Mouse (Mus musculus) thymus, postnatal 14 days (tissue): ENCODE results near the gene Atp5s.
A peak's percentile ranks its signal among the peaks of the same experiment; 100 is the strongest.

ENCODE experiments used
- DNase-seq: peaks from one replicate; pipeline ENCODE4 v3.0.0; 2021

Gene Atp5s

DNA sequence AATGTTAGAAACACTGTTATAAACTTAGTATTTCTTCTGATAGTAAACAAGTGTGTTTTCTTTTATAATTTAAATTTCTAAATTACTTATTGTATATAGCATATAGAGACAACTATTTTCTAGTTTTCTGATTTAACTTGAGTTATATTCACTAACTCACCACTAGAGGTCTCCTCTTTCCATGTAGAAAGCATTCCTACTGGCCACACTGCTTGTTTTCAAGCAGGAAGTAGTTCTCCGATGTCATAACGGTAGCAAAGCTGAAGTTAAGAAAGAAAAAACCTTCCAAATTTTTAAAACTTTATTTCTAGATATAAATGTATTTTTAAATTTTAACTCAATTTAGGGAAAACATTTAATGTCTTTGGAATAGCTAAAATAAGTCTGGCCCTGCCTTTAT is 8.8 kb downstream of the Atp5s start:
- DNase-seq: peak; percentile 16

DNA sequence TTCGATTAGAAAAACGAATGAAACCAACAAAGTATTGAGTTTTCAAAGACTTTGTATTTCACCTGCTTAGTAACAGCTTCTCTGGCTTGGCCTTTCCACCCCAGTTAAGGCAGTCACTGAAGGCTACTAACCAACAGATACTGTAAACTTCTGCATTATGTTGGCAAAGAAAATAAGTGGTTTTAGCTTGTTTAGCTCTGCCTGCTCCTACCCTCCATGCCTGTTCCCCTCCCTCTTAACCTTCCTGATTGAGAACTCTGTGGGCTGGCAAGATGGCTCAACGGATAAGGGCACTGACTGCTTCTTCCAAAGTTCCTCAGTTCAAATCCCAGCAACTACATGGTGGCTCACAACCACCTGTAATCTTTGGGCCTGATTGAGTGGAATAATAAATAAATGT is 9.2 kb downstream of the Atp5s start:
- DNase-seq: no peak

DNA sequence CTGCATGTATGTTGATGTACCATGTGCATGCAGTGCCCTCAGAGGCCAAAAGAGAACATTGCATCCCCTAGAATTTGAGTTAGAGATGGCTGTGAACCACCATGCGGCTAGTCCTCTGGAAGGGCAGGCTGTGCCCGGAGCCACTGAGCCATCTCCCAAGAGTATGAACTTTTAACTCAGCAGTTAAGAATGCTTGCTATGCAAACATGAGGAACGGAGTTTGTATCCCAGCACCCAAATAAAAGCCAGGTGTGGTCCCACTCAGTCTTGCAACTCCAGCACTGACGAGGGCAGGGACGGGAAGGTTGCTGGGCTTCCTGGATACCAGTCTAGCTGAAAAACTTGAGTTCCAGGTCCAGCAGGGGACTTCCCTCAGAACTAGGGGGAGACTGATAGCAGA is 17.2 kb downstream of the Atp5s start:
- DNase-seq: no peak

DNA sequence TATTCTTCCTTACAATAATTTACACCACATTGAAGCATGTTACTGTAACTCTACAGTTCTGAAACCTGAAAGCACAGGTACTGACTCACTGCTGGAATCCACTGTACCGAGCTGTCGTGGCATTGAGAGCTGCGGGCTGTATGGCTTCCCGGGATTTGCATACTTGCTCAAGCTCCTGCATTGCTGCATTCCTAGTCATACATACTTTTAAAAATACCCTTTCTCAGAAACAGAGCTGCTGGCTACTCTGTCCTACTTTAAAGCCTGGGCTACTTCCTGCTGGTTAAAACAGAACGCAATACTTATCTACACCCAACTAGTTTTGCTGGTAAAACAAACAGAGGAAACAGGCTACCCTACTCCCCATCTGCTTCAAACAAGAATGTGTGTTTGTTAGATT is 19.4 kb downstream of the Atp5s start:
- DNase-seq: no peak

DNA sequence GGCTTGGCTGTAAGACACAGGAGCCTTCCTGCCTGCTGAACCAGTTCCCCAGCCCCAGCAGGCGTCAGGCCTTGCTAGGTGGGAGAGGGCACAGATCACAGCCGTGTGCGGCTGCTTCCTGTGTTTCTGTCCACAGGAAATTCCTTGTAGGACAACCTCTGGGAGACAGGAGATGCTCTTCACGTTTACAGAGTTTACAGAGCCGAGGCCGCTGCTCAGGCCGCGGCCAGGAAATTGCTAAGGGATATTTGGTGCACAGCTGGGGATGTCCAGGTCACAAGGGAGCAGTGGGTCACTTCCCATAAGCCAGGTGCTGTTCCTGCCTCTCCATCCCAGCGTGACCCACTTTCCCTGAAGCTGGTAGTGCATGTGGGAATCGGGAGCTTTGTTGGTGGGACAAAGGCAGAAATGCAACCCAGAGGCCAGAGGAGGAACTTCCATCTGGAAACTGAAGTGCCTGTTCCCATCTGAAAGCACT is 27.2 kb downstream of the Atp5s start:
- DNase-seq: no peak

DNA sequence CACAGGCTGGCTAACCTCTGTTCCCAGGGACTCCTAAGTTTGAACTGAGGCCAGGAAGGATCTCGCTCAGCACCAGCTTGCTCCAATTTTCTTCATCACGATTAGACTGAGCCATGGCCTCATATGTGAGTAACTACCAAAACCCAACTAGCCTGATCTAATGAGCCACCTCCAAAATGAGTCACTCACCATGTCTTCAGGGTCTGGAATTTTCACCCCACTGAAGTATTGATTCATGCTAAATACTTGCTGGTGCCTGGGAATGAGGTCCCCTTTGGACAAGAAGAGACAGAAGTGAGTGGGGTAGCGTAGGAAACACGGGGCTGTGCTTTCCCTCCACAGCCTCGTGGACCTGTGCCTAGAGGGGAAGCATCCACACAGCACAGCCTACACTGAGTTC is 29.2 kb downstream of the Atp5s start:
- DNase-seq: no peak

DNA sequence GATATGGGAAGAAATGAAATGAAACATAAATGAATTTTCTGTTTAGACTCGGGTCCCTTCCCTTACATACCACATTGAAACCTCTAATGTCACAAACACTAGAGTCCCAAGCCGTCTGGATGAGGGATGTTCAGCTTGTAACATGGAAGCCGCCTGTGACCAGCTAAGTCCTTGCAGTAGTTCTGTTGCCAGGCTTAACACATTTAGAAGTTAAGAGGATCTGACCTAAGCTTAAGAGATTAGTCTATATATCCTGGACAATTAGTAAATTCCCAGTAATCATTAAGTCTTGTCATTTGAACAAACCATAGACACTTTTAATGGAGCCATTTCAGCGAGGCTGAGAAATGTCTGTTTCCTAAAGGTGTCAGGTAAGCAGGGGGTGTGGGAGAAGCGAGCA is 31.3 kb downstream of the Atp5s start:
- no peak for DNase-seq

DNA sequence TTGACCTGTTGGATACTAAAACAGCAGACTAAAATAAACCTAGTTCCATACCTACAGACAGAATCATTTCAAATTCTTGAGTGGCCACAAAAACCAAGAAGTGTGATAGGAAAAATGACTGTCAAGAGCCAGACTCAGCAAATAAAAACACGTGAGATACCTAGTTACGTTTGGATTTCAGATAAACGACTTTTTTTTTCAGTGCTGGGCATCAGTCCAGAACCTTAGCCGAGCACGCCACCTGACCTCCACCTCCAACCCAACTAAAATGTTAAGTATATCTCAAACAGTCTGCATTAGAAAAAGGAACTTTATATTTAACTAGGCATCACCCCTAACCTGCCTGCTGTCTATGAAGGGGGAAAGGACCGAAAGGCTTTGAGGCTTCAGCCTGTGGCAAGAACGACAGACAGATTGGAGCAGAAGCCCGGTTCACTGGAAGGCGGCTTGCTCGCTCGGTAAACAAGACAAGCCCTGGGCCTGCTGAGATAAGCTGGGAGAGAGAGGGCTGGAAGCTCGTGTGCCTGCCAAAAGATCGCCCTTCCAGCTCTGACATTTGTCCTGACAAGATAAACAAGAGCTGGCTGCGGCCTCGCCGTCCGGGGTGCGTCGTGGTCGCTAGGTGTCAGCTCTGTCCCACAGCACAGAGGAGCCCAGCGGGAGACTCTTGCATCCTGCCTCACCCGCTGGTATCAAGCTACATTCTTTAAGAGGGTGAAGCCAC is 32.8 kb downstream of the Atp5s start:
- DNase-seq: peak; percentile 82

DNA sequence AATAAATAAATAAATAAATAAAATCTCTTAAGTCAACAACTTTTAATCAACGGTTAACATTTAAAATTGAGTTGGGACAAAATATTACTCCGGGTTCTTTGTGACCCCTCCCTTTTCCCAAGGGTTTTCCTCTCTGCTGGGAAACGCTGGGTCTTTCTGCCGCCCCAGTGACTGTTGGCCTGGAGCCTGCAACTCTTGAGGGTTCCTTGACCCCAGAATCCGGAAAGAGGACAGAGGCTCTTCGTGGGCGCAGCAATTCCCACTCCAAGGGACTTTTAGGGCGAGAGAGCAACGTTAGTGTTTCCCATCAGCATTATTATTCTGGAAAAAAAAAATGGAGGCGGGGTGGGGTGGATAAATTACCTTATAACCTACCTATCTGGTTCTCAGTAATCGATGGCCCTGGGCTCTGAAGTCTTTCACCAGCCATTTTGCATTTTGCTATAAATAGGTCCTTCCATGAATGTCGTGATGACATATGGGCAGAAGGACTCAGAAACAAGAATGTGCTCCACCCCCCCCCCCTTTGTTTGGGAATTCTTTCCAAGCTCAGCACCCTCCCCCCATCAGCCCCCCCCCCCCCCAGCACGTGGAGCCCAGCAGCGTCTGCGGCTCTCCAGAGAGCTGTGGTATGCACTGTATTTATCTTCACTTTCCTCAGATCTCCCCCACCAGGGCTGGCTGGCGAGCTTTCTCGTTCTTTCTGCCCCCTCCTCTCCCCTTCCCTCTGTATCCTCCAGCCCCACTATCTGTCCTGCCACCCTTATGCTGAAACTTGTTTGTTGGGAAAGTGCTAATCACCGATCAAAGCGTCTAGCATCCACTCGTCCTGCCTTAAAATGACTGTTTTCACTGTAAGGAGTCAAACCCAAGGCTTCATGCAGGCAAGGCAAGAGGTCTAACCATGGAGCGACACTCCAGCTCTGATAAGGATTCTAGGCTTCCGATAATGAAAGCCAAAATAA is 33.8 kb downstream of the Atp5s start:
- DNase-seq: no peak

DNA sequence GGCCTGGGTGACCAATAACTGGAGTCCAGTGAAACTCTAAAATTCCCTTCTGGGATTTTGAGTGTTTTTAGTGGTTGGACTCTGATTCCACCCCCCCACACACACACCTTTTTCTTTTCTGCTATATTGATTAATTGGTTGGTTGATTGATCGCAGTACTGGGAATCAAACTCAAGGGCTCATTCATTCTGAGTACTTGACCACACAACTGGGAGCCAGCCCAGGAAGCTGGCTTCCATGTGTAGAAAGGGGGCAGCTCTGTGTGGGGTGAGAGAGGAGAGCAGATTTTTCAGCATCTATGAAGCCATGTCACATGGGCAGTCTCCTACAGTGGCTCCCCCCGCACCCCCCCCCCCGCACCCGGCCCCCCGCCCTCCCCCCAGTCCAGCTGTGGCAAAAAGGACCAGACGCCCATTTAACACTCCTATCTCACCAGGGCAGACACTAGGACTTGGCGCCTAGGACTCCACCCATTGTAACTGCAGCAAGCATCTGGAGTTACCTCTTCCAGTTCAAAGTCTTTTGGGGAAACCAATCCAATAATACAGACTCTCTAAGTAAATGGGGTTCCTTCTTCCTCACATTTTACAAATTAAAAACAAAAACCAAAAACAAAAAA is 34.6 kb downstream of the Atp5s start:
- no peak for DNase-seq

DNA sequence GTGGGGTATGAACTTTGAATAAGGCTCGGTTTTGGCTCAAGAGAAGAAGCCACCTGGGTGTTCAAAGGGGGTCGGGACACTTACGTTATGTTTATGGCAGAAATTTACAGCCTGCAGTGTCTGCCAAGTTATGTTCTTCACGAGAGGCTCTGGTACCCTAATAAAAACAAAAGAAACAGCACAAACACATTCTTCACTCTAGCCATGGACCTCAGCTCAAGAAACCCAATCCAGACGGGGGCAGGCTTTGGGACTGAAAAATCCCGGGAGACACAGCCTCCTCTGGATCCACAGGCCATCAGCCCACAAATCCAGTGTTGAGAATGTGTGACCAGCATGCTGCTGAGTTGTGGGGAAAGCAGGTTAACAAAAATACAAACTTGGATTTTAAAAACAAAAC is 35.3 kb downstream of the Atp5s start:
- DNase-seq: no peak

DNA sequence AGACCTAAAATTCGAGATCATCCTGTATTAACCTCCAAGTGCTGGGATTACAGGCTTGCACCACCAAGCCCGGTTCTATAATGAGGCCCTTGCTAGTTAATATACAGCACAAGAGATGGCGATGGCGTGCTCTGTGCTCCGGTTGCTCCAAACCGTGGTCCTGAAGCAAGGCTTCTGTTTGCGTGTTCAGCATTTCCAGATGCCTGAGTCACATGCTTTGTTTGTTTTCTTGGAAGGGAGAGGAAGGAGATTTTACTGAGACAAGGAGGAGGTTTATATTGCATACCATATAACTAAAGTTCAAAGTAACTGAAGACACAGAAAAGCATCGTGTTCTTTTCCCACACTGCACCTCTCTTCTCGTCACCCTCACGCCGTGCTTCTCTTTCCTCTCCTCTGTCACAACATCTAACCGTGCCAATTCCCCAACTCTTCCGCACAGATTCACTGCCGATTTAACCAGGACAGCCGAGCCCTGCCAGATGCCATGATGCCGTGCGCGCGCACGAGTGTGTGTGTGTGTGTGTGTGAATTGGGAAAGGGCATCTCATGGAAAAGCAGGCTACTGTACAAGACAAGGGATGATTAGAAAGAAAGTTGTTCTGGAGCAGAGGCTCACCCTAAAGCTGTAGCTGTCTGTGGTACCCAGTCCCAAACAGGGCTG is 36.1 kb downstream of the Atp5s start:
- DNase-seq: no peak

DNA sequence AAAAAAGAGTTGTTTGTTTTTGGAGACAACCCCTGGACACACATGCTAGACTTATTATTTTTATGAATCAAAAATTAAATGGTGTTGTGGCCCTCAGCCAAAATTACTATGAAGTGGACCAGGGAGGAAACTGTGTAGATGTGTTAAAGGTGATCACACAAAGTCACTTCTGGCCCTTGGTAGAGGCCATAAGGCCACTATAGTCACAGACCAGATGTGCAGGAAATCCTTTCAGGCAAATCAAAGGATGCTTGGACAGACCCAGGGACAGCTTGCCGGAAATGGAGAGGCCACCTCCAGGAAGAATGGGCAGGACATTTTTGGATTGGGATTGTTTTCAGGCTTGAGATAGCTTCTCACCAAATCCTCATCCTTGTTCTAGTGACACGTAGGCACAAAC is 36.9 kb downstream of the Atp5s start:
- no peak for DNase-seq

DNA sequence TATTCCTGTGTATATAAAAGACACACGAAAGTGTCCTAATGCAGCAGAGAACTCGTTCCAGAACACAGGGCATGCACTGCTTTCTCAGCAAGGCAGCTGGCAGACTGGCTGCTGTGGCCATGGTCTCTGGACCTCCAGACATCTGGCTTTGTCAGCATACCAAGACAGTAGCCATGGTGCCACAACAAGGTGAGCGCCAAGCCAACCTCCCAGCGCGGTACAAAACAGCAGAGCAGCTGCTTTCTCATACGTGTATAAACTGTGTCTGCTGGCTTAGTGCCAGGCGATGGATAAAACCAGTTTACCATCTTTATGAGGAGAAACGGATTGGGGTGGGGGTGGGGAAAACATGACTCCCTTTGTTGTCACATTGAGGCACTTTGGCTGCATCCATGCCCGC is 40.8 kb downstream of the Atp5s start:
- no peak for DNase-seq

DNA sequence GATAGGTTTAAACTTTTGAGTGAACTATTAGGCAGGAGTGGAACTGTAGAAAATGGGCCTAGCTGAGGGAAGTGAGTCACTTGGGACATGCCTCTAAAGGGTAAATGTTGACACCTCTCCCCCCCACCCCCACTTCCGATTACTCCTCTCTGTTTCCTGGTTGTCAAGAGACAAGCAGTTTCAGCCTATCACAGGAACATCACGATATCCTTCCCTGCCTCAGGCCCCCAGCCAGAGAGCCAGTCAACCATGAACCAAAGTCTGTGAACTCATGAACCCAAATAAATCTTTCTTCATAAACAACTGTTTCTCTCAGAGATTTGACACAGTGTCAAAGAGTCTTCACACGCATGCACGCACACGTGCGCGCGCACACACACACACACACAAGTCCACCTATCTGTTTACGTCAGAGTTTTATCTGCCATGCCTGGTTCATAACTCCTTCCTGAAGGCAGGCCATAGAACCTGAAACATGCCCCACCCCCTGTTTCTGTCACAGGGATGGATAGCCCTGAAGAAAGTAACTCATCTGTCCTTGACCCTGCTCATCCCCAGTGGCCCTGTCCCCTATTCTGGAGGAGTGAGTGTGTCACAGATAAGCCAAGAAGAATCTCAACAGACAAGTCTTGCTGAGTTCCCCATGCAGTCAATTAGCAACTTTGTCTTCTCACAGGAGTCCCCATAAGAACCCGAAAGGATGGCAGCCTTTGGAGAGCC is 41.6 kb downstream of the Atp5s start:
- no peak for DNase-seq

DNA sequence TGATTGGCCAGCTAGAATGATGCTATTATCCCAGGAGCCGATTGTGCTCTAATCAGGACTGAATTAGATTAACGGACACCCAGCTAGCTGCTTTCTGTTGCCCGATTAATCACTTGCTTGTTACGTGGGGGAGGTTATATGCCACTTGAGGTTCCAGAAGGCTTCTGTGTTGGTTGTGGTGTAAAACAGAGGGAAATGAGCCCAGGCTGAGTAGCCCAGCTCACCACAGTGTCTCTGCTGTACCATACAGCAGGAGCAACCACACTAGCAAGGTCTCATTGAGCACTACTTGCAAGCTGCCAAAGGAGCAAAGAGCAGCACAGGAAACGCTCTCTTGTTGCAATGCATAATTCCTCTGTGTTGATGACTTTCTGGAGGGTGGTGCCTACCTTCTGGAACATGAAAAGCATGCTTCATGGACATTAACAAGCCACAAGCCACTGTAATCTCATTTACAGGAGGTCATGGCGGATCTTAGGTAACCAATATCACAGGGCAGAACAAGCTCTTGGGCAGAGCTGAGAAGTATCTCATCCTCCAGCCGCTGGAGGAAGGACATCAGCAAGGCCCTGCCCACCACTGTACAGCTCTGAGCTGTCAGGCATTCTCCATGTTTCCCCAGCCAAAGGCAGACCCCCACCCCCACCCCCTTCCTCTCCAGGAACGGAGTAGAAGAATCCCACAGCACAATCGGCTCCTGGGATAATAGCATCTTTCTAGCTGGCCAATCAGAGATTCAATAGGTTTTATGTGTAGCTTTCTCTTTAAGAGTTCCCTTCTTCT is 42.9 kb downstream of the Atp5s start:
- DNase-seq: no peak

DNA sequence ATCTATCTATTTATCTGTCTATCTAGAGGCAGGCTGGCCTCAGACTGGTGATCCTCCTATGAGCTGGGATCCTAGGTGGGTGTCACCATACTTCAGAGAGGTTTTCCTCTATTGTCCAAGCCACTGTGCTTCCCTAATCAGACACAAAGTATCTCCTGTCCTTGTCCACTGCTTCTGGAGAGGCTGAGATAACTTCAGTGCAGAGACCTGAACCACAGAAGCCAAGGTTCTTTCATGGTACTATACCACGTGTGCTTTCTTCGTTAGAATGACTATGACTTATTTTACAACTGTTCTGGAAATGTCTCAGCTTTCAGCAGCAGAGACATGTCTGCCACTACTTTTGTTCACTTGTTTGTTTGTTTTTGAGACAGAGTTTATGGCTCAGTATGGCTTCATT is 44.1 kb downstream of the Atp5s start:
- no peak for DNase-seq

DNA sequence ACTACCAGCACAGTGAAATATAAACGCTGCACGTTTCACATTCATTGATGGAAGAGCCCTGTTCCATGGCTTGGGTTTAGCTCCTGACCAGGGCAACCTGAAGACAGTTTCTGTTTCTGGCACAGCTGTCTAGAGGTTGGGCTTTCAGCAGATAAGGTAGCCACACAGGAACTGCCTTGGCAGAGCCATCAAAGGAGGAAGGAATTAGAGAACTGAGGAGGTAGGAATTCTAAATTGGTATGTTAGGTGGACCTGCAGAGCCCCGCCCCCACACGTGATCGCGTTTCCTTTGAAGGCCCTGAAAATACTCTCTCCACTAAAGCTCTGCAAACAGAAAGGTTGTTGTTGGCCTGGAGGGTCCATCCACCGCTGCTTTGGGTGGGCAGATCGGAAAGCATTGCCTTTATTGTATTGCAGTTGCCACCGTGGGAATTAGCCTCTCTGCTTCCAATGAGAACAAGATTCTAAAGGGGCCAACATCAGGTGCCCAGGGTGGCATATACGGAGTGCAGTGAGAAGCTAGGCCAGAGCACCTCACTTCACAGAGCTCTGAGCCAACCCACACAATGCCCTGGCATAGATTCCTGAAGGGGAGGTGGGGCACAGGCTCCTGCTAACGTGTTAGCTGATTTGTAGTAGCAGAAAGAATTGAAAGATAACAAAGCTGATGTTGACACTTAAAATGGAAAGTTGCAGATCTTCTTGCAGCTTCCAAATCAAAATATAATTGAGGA is 52.0 kb downstream of the Atp5s start:
- peak; percentile 37 for DNase-seq

DNA sequence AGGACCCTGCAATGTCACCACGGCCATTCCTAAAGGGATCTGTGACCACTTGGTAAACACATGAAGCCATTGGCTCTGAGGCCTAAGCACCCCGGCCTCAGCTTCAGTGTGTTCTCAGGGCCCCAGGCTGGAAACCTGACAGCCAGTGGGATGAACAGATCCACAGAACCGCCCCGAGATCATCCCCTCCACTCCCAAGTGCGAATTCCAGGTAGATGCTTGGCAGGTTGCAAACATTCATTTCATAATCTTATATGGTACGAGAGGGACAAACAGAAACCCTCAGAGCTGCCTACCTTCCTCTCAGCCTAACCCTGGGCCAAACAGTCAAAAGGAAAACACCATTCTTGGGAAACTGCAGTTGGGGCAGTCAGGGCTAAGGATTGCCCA is 52.6 kb downstream of the Atp5s start:
- DNase-seq: no peak

DNA sequence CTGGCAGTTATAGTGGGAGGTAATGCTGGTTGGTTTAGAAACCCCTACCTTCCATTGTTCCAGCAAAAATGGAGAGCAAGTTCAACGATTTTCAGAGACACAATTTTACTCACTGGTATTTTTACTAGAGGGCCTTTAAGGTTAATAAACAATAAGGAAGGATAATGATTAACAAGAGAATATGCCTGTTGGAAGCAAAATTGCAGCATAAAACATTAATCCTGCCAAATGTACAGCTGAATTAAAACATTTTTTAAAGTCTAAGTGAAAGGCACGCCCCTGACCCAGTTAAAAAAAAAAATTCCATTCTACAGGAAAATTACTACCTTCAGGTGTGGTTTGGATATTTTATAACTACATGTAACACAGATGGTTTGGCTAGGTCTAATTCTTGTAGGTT is 53.2 kb downstream of the Atp5s start:
- DNase-seq: no peak

DNA sequence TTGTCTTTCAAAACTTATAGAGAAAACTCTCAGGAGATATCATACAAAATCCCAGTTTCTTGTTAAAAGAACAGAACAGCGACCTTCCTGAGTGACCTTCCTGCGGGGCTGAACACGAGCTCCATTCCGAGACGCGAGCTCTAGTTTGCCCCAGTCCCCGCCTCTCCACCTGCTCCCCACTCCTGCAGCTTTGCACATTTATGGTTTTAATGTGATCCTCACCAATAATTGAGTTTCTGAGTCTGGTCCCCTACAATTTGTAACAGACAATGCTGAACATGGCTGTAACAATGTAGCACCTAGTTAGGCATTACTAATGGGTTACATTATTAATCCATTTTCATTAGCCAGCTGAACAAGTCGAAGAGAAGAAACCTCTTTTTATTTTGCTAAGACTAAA is 56.7 kb downstream of the Atp5s start:
- DNase-seq: no peak
